Mouse (Mus musculus) monocyte, adult 5-6 weeks (primary cell): ENCODE measurements around the gene Tff1. TPM values are rescaled to one million over a fixed set of nuclear protein-coding genes. Genes with fewer than 3 reads are reported as not detected.
A peak's percentile ranks its signal among the peaks of the same experiment; 100 is the strongest.

Source experiments
- ATAC-seq: fragments of 153-309, 156-312 bp; replicated peaks from 2 replicates; pipeline ENCODE4 v1.8.0; 2017; ENCODE audit warnings: mild to moderate bottlenecking; ENCODE audit not compliant: low TSS enrichment, insufficient number of reproducible peaks, severe bottlenecking, poor library complexity, low FRiP score
- total RNA-seq: library from RNA; stranded (forward); fragments of 200-1000, 200-491, 200-594 nt; gene quantifications from 3 replicates; pipeline ENCODE4 v1.2.3, GENCODE M21; 2017

The Tff1 gene
- total RNA-seq, 1 experiment from 2014 or later: not detected

DNA sequence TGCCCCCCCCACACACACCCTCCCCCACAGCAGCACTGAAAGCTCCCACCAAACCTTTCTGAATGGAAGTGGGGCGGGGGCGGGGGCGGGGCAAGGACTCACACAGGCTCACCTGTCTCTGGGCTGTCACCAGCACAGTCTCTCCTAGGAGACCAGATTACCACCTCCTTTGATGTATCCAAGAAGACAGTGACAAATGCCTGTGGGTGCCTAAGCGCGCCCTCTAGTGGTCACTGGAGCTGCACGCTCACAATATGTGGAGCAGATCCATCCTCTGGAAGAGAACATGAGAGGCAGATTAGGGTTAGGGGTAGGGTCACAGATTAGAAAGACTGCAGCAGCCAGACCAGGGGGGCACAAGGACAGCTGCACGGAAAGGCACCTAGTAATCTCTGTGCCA, 45.6 kb downstream of the Tff1 start:
- peak; percentile 60 for ATAC-seq

DNA sequence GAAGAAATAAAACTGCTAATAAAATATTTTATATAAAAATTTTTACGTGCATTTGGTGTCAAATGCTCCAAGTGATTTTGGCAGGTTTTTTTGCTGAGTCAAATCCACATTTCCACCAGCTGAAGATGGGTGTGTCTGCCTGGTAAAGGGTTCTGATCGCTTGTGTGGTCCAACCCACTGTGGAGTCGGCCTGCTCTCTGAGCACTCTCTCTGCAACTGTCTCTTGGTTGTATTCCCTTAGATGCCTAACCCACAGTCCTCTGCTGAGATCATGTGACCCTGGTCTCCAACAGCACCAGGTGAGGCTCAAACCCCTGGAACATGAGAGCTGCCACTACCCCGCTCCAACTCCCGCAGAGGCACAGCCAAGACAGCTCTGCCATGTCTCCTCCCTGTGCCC, 47.1 kb downstream of the Tff1 start:
- ATAC-seq: no peak

GRCm38 (mm10) chr17:31116063-31116462, 49.0 kb downstream of the Tff1 start:
- ATAC-seq: no peak

GRCm38 (mm10) chr17:31113191-31113856, 51.8 kb downstream of the Tff1 start:
- no peak for ATAC-seq

Other genes starting within 250 kb of the Tff1 start
- gene Umodl1, start 210.6 kb downstream of the Tff1 start, total RNA-seq: not detected in 3 replicates
- 67.2 to 83.6 TPM (median 68.0 TPM) in 3 replicates for gene Abcg1, start 107.6 kb downstream of the Tff1 start, total RNA-seq
- gene Tff3, start 35.6 kb downstream of the Tff1 start, total RNA-seq: not detected in 3 replicates
- not detected in 3 replicates for gene Tff2, start 21.0 kb downstream of the Tff1 start, total RNA-seq
- gene Tmprss3, start 33.7 kb upstream of the Tff1 start, total RNA-seq: 0.39 TPM in 1 of 3 replicates, not detected in the others
- 6.3 to 14.3 TPM (median 9.2 TPM) in 3 replicates for gene Ubash3a, start 42.6 kb upstream of the Tff1 start, total RNA-seq
- 1.2 TPM in 1 of 3 replicates, not detected in the others for gene Rsph1, start 112.1 kb upstream of the Tff1 start, total RNA-seq
- gene Slc37a1, start 121.5 kb upstream of the Tff1 start, total RNA-seq: 7.3 to 22.9 TPM (median 9.3 TPM) in 3 replicates
- not detected in 3 replicates for gene Pde9a, start 220.9 kb upstream of the Tff1 start, total RNA-seq